Mouse (Mus musculus) layer of hippocampus, adult 9-10 months (tissue): ENCODE measurements around the gene Olfr95.
"Not testable (repeated sequence)": the region's sequence is repeated elsewhere in the genome, so short reads cannot be mapped to it uniquely, and the experiment has no call there.

Source experiments
- DNase-seq: peaks from one replicate; pipeline ENCODE4 v3.0.0; 2022; ENCODE audit warnings: low spot score

The Olfr95 gene

DNA sequence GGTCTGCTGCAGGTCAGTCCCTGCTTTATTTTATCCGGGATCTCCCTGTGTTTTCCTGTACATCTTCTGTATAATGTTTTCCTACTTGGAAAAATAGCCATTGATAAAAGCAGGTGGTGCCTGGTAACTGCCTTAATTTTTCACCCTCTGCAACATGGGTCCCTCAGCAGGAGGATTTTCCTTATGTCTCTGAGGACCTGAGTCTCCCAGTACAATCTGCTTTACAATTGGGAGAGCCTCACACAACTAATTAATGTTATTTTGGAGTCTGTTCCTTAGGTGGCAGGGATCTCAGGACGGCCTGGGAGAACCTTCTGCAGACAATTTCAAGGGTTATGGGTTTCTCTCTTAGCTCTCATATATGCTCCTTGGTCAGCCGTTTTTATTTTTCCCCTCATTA is at the start of gene Olfr95:
Olfr95 (minus strand) TSS at position 101 of the 400 bp plus-strand sequence.
- DNase-seq: no peak

DNA sequence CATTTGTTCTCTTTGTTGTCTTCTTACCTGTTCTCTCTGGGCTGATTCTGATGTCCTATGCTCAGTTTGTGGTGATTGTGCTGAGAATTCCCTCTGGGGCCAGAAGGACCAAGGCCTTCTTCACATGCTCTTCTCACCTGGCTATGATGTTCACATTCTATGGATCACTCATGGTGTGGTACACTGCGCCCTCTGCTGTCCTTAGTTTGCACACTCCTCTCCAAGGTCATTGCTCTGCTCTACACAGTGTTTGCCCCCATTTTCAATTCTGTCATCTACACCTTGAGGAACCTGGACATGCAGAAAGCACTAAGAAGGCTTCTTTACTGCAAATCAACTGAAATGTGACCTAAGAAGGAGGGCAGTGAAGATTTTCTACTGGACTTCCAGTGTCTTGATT is 37.6 kb upstream of the Olfr95 start:
- DNase-seq: no peak

DNA sequence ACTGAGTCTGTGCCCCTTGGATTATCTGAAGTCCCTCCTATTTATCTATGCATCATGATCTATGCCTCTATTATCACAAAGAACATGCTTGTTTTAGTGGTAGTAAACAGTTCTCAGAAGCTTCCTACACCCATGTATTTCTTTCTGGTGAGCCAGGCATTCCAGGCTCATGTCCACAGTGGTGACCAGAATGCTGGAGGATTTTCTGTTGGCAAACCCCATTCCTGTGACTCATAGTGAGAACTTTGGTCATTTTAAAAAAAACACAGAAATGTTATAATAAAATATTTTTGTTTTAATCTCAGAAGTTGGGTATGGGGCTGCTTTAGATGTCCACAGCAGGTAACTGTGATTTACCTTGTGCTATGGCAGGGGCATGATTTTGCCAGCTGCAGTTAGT is 36.5 kb upstream of the Olfr95 start:
- no peak for DNase-seq

DNA sequence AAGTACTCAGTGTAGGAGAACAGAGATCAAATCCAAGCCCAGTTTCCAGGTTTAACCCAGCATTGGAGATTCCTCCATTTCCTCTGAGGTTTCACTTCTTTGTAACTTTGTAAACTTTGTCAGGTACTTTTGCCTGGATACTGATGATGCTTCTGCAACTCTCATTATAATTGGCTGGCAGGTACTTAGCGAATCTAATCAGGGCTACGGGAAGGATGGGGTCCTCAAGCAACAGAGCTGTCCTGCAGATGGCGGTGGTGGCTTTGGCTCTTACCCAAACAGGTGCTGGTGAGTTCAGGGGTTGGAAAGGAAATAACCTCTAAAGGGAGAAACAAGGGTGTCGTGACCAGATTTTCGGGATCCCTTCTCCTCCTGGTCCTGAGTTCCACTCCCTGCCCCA is 33.8 kb upstream of the Olfr95 start:
- DNase-seq: peak; percentile 63

- no peak for DNase-seq
Observed at GRCm38 (mm10) chr17:37242198-37242597, 29.3 kb upstream of the Olfr95 start.

GRCm38 (mm10) chr17:37237230-37237629 is 24.3 kb upstream of the Olfr95 start, which contains the start of gene Olfr97:
Gene Olfr97, minus strand, starts transcription at chr17:37237330.
- DNase-seq: not testable (repeated sequence)

DNA sequence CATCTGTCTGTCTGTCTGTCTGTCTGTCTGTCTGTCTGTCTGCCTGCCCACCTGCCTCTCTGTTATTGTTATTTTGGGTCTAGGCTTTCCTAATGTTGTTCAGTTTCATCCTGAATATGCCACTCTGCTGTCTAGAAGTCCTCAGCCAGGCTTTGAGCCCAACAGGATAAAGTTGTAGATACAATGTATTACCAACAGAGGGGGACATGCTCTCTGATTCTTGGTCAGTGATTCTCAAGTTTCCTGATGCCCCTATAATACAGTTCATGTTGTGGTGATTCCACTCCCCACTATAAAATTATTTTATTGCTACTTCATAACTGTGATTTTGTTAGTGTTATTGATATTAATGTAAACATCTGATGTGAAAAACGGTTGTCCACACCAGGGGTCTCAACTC is 9.0 kb upstream of the Olfr95 start:
- no peak for DNase-seq

GRCm38 (mm10) chr17:37219846-37220245 is 6.9 kb upstream of the Olfr95 start, which contains the start of gene Olfr96:
Gene Olfr96, plus strand, starts transcription at chr17:37220146.
- DNase-seq: no peak

DNA sequence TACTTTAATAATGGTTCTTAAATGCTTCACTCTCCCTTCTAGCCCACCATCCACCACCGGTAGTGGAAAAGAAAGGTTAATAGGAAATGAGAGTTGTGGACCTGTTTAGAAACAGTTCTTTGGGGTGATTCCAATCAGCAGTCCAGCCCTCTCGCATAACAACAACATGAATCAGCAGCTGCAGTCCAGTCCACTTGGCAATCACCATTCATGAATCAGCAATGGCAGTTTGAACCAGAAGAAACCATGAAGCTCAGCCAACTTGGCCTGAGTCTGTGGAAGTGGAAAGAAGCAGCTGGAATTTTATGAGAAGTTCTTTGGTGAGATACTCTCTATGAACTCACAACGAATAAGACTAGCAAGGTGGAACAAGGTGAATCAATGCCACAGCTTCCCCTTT is 5.6 kb upstream of the Olfr95 start:
- DNase-seq: no peak

DNA sequence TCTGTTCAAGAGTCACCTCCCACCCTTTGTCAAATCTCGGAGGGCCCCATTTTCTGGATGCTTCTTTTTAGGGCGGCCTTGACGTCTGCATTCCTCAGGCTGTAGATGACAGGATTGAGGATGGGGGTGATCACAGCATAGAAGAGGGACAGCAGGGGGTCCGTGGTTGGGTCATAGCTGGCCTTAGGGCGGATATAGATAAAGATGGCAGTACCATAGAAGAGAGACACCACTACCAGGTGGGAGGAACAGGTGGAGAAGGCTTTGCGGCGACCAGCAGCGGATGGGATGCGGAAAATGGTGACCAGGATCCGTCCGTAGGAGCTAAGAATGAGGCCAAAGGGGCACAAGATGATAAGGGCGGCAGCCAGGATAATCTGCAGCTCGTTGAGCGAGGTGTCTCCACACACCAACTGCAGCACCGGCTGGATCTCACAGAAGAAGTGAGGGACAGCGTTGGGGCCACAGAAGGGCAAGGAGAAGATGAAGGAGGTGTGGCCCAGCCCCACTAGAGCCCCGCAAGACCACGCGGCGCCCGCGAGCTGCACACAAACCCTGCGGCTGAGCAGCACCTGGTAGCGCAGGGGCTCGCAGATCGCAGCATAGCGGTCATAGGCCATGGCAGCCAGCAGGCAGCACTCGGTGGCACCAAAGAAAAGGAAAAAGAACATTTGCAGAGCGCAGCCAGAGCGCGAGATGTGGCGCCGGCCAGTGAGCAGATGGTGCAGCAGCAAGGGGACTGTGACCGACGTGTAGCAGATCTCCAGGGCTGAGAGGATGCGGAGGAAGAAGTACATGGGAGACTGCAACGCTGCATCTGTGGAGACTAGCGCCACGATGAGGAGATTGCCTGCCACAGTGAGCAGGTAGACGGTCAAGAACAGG is 1.8 kb downstream of the Olfr95 start:
- DNase-seq: no peak

GRCm38 (mm10) chr17:37203917-37204236 is 9.0 kb downstream of the Olfr95 start:
- DNase-seq: no peak

DNA sequence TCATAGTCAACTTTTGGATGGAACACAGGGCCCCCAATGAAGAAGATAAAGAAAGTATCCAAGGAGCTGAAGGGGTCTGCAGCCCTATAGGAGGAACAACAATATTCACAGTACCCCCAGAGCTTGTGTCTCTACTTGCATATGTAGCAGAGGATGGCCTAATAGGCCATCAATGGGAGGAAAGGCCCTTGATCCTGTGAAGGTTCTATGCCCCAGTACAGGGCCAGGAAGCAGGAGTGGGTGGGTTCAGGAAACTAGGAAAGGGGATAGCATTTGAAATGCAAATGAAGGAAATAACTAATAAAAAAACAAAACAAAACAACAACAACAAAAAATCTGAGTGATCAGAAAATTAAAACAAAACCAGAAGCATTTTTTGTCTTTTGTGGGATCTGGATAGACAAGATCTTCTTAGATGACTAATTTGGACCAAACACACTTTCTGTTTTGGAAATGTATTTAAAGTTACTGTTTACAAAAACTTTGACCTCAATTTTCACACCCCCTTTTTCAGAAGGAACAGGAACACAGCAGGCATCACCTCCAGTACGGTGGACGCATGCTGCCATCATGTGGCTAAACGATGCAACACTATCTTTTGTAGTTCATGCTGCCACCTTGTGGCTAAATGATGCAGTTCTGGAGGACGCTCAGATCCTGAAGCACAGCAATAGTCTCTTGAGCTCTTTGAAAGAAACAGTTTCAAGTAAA is 9.6 kb downstream of the Olfr95 start:
- DNase-seq: peak; percentile 86

- no peak for DNase-seq
Observed at GRCm38 (mm10) chr17:37200894-37201293, 12.0 kb downstream of the Olfr95 start, which contains the start of gene Olfr94. Gene Olfr94, minus strand, starts transcription at chr17:37200994.

DNA sequence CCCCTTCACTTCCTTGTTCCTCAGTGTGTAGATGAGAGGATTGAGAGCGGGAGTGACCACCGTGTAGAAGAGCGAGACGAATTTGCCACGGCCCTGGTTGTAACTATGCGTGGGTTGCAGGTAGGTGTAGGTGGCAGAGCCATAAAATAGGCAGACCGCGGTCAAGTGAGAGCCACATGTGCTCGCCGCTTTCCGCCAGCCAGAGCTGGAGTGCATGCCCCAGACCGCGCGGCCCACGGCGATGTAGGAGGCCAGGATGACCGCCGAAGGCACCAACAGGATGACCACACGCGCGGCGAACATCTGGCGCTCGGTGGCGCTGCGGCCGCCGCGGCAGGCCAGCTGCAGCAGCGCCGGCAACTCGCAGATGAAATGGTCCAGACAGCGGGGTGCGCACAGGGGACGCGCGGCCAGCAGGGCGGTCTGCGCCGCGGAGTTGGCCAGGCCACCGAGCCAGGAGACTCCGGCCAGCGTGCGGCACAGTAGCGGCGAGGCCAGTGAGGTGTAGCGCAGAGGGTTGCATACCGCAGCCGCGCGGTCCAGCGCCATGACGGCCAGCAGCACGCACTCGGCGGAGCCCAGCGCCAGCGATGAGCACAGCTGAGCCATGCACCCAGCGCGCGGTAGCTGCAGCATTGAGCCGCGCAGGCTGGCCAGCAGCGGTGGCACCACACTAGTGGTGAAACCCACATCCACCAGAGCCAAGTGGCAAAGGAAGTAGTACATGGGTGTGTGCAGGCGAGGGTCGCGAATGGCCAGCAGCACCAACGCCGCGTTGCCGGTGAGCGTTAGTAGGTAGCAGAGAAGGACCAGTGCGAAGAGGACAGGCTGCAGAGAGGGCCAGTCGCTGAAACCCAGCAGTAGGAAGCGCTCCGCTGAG is 15.8 kb downstream of the Olfr95 start:
- no peak for DNase-seq

DNA sequence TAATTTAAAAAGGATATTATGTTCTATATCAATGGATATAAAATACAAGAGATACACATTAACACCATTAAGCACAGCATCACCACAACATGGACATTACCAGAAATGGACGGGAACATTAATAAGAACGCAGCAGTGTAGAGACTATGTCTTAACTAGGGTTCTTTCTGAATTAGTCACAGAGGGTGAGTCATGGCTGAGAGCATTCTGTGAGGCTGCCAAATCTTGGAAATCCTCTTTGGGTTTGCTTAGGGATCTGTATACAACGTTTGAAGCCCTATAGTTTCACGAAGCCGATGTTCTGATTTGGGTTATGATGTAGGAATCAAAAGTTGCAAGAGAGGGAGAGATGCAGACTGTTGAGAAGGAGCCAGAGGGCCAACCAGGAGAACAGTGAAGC is 18.1 kb downstream of the Olfr95 start:
- no peak for DNase-seq

- no peak for DNase-seq
Observed at GRCm38 (mm10) chr17:37193656-37194055, 19.3 kb downstream of the Olfr95 start, which contains the start of gene Ubd. Gene Ubd, plus strand, starts transcription at chr17:37193892.

DNA sequence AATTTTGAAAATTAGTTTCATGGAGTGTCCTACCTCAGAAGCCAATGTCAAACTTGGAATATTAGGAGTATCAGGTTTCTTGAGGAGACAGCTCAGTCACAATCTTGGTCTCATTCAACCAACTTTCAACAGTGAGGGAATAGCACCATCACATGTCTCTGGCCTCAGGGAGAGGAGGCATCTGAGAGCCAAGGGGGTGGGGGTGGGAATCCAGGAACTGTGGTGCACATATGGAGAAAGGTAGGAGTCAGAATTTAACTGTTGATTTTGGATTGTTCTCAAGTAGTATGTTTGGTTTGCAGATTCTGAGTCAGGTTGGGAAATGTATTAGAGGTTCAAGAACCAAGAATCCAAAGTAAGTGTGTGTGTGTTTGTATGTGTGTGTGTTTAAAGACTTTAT is 19.9 kb downstream of the Olfr95 start:
- no peak for DNase-seq

DNA sequence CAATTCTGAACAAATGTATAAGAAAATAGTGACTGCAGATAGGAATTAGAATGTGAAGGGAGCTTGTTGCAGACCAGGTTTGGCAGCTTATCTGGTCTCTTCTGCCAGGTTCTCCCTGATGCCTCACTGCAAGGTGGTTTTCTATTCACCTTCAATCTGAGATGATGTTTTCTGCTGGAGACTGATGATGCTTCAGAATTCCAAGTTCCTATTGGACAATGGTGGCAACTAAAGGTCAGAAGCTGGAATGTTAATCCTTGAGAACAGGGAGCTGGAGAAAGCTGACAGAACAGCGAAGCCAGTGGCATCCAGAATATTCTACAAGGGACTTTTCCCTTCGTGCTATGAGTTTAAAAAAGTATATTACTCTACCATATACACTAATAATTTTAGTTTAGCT is 22.2 kb downstream of the Olfr95 start:
- DNase-seq: peak; percentile 50

DNA sequence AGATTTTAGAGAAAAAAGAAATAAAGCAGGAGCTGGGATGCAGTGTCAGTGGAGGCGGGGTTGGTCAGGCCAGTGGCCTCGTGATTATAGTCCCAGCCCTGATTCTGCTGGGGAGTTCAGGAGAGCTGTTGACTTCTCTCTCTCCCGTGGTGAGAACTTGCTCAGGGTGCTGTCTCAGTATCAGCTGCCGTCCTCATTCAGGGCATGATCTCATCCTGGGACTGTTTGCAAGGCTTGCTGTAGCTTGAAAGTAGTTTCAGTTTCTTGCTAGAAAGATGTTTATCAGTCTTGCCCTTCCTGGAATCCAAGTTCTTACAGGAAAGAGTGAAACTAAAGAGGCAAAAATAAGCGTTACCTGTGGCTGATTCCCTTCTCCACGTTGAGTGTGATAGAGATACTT is 27.4 kb downstream of the Olfr95 start:
- DNase-seq: no peak

DNA sequence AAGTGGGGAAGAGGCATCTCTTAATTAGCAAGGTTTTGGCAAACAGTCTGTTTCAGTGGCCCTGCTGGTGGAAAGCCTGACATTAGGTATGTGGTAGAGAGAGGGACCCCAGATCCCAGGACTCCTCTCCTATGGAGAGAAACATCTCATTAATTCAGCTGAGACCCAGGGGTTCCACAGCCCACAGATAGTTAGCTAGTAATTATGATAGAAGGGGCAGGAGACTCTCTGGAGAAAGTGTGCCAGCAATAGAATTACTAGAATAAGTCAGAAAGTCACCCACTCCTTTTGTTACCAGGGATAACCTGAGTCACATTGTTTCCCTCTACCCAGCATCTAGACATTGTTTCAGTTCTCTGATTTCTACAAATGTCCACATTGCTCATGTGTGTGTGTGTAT is 51.5 kb downstream of the Olfr95 start, which contains the start of gene Olfr93:
Olfr93 (minus strand) TSS at position 101 of the 400 bp plus-strand sequence.
- no peak for DNase-seq
